Mouse (Mus musculus) Patski (cell line): ENCODE data around the gene Grip2. TPM values are rescaled to one million over a fixed set of nuclear protein-coding genes. Genes with fewer than 3 reads are reported as not detected.
A peak's percentile ranks its signal among the peaks of the same experiment; 100 is the strongest.

Experiments used
- ATAC-seq: fragments of 100-300 bp; one replicate; pipeline ENCODE4 v1.8.0; 2021
- CTCF ChIA-PET: fragments of 350-600 bp; sonication (Branson Sonifier 250); formaldehyde crosslinking; loops from one replicate; lab custom pipeline; 2022; ENCODE audit warnings: inconsistent platforms; lab: Charles Lee
- POLR2A ChIA-PET: fragments of 350-600 bp; sonication (Branson Sonifier 250); formaldehyde crosslinking; loops from one replicate; lab custom pipeline; 2022; ENCODE audit warnings: antibody characterized with exemption, inconsistent platforms; lab: Charles Lee
- DNase-seq: peaks from one replicate; pipeline ENCODE4 v3.0.0-alpha.2; 2011; ENCODE audit warnings: low read depth, low spot score
- H3K27me3 ChIP-seq: fragments of 371-371 bp; one replicate; pipeline ENCODE4 v1.5.1; 2021
- CTCF ChIP-seq: fragments of 100-300 bp; IDR thresholded peaks from one replicate; pipeline ENCODE4 v1.5.1; 2021
- in situ Hi-C: fragments of 300-500 bp; cut with MboI; formaldehyde crosslinking; loops from 3 replicates; pipeline ENCODE4 v1.11.1; 2018; ENCODE audit warnings: low pct_unique_long_range_greater_than_20kb, mixed read lengths
- polyA plus RNA-seq: library from polyadenylated mRNA; unstranded; gene quantifications from one replicate; pipeline ENCODE4 v1.2.3, GENCODE M21; 2021

Gene Grip2
- polyA plus RNA-seq, 1 experiment from 2014 or later, result 0.04 TPM

DNA sequence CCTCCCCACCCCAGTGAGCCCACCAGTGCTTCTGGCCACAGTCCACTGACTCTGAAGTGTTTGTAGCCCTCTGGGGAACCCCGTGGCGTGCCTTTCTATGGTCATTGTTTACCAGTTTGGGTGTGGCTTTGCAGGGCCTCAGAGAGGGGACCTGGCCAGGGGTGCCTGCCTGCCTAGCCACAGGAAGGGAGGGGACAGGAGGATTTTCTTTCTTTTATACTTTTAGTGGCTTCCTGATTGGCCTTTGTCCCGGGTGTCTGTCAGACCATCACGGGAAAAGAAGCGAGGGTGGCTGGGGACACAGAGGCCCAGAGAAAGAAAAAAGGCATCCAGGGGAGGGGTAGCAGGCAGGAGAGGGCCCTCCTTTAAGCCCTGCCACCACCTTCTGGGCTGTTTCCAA lies 89.0 kb downstream of the Grip2 start:
- ATAC-seq, result no peak
- H3K27me3 ChIP-seq, result no peaks in the 10 kb centered on the region
- POLR2A ChIA-PET, result interaction anchor here (0.6 kb wide), 1 partner anchor 53 kb away, joined by 3 read pairs; no protein-coding TSS in a partner anchor
- CTCF ChIA-PET, result no interaction called here
- in situ Hi-C loops, result loop anchor here (5.0 kb wide), 1 partner anchor 91 kb away; no protein-coding TSS in a partner anchor
- no peak for DNase-seq
- TF ChIP-seq CTCF, result no peak

DNA sequence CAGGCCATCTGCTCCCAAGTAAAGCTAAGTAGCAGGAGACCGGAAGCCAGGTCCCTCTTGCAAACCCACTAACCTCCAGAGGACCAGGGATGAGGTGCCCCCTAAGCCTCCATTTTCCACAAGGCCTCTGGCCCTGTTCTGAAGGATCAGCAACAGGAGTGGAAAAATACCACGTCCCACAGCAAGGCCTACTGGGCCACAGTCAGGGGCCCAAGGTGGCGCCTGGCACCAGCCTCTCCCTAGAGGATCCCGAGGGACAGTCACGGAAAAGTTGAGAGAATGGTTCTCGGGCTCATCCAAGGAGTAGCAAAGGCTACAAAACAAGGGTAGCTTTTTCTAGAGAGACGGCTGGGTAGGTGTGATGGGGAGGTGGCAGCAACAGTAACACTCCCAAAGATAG lies 89.6 kb downstream of the Grip2 start:
- ATAC-seq (no peak), DNase-seq (no peak)
- H3K27me3 ChIP-seq, result no peaks in the 10 kb centered on the region
- ChIA-PET POLR2A (interaction anchor here (0.9 to 2.2 kb wide), 4 partner anchors 8 to 161 kb away, joined by 3 to 6 read pairs (median 4); no protein-coding TSS in a partner anchor), CTCF (interaction anchor here (1.3 kb wide), 2 partner anchors 27 to 48 kb away, joined by 3 read pairs; no protein-coding TSS in a partner anchor)
- no peak for TF ChIP-seq CTCF
- in situ Hi-C loops, result loop anchor here (5.0 kb wide), 1 partner anchor 90 kb away; no protein-coding TSS in a partner anchor

DNA sequence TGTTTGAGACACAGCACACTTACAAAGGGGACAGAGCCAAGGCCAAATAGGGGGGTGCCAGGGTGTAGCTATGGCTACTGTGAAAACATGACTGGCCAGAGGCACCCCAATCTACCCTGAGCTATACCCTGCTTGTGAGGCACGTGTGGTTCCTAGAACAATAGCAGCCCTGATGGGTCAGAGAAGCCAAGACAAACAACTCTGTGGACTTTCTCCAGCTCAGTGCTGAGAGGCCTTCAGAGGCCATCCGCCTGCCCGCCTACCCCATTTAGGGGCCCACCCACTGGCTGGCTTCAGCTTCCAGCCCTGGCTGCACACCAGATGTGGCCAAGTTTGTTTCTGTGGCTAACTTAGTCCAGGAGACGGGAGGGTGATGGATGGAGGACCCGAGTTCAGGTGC lies 90.6 kb downstream of the Grip2 start:
- no peak for DNase-seq
- ChIA-PET POLR2A (interaction anchor here (0.8 to 2.2 kb wide), 4 partner anchors 9 to 160 kb away, joined by 3 to 6 read pairs (median 4); no protein-coding TSS in a partner anchor), CTCF (interaction anchor here (0.9 to 1.3 kb wide), 4 partner anchors 10 to 51 kb away, joined by 3 read pairs; no protein-coding TSS in a partner anchor)
- in situ Hi-C loops, result loop anchor here (5.0 kb wide), 1 partner anchor 89 kb away; no protein-coding TSS in a partner anchor
- no peak for ATAC-seq
- H3K27me3 ChIP-seq, result no peaks in the 10 kb centered on the region
- no peak for TF ChIP-seq CTCF

GRCm38 (mm10) chr6:91732138-91732537 lies 94.9 kb downstream of the Grip2 start:
- peak; percentile 88 for DNase-seq
- CTCF ChIA-PET, result interaction anchor here (1.2 to 2.8 kb wide), 5 partner anchors 10 to 199 kb away, joined by 3 to 11 read pairs (median 4); no protein-coding TSS in a partner anchor

GRCm38 (mm10) chr6:91729677-91730127 lies 97.3 kb downstream of the Grip2 start:
- H3K27me3 ChIP-seq, result no peaks in the 10 kb centered on the region
- ChIA-PET POLR2A (interaction anchor here (0.5 to 2.5 kb wide), 7 partner anchors 13 to 463 kb away, joined by 3 to 7 read pairs (median 4); partner anchors contain the start of gene Slc6a6), CTCF (interaction anchor here (1.0 to 2.8 kb wide), 3 partner anchors 16 to 154 kb away, joined by 3 to 11 read pairs (median 5); no protein-coding TSS in a partner anchor)
- peak; percentile 68 for DNase-seq
- in situ Hi-C loops, result no loop called here
- TF ChIP-seq CTCF, result no peak
- ATAC-seq, result peak; percentile 45

More at GRCm38 (mm10) chr6:91732138-91732537, 94.9 kb downstream of the Grip2 start:
- POLR2A ChIA-PET, result interaction anchor here (0.8 to 1.0 kb wide), 2 partner anchors 19 to 27 kb away, joined by 3 read pairs; no protein-coding TSS in a partner anchor
- in situ Hi-C loops, result no loop called here
- ATAC-seq, result peak; percentile 55
- no peak for TF ChIP-seq CTCF
- H3K27me3 ChIP-seq, result no peaks in the 10 kb centered on the region

DNA sequence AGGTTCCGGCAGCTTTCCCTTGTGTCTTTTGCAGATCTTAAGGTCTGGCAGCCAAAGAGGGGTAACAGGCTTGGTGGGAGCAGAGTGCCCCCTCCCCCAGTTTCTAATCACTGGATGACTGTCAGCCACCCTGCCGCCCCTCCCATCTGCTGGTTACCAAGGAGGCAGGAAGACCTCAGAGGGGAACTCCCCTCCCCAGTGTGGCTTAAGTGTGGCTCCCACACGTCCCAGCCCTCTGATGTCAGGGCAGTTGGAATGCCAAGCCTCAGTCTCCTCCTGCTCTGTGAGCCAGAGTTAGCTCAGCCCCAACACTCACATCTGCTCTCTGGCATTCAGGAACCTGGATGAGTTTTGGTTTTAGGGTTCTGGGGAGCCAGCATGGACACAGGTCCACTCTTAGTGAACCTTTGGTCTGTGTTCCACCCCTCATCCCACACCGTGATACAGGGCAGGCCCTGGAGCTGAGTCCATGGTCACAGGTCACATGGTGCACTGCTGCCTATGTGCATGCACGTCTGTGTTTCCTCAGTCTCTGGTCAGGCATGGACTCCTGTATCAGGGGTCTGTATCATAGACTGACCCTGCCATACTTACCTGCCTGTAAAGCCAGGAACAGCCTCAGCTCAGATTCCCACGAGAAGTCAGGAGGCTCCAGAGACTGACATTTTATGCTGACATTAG lies 98.0 kb downstream of the Grip2 start:
- DNase-seq (no peak), ATAC-seq (peak; percentile 36)
- in situ Hi-C loops, result no loop called here
- ChIA-PET POLR2A (interaction anchor here (0.5 to 2.5 kb wide), 6 partner anchors 12 to 464 kb away, joined by 3 to 7 read pairs (median 4); partner anchors contain the start of gene Slc6a6), CTCF (interaction anchor here (1.9 kb wide), 1 partner anchor 43 kb away, joined by 5 read pairs; no protein-coding TSS in a partner anchor)
- no peak for TF ChIP-seq CTCF
- H3K27me3 ChIP-seq, result no peaks in the 10 kb centered on the region

DNA sequence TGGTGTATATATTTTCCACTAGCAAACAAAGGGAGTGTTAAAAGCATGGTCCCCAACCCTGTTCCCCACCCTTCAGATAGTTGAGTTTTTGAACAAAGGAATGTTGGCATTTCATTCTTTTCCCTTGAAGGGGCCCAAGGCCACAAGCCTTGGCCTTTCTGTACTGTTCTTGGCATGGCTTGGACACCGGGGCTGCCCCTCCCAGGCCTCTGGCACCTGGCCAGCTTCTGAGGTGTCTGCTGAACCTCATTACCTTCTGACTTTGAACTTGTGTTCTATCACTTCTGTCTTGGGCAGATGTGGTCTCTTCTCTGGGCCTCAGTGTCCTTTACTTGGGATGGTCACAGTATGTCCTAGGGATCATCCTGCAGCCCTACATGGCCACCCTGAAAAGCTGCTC lies 99.7 kb downstream of the Grip2 start:
- ATAC-seq (no peak), DNase-seq (no peak)
- no peak for TF ChIP-seq CTCF
- CTCF ChIA-PET, result interaction anchor here (1.9 kb wide), 1 partner anchor 200 kb away, joined by 4 read pairs; no protein-coding TSS in a partner anchor
- in situ Hi-C loops, result no loop called here
- POLR2A ChIA-PET, result interaction anchor here (1.5 kb wide), 1 partner anchor 43 kb away, joined by 4 read pairs; the partner anchor contains the start of gene Slc6a6
- no peaks in the 10 kb centered on the region for H3K27me3 ChIP-seq

GRCm38 (mm10) chr6:91721215-91721701 lies 105.8 kb downstream of the Grip2 start:
- in situ Hi-C loops, result no loop called here
- POLR2A ChIA-PET, result no interaction called here
- DNase-seq (no peak), ATAC-seq (no peak)
- H3K27me3 ChIP-seq, result no peaks in the 10 kb centered on the region
- CTCF ChIA-PET, result no interaction called here
- TF ChIP-seq CTCF, result no peak

DNA sequence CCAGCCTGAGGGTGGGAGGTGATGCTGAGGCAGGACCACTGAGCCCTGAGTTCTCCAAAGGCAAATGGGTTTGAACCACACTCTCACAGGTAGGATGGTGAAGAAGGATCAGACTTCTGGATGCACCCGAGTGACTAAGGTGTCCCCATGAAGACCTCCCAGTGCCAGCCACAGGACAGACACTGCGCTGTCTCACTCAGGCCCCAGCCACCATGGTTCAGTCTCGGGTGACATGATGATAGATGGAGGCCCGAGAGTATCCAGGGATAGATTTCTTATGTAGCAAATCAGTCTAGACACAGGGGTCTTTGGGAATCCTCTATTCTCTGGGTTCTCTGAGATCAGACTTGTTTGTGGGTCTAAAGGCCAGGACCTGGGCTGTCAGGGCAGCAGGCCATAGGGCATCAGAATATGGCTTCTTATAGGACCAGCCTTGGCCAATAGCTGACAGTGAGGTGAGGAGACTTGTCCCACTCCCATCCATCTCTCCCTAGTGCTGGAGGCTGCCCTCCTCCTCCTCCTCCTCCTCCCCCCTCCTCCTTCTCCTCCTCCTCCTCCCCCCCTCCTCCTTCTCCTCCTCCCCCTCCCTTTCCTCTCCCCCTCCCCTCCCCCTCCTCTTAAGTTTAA lies 106.3 kb downstream of the Grip2 start:
- ATAC-seq, result no peak
- DNase-seq, result no peak
- ChIA-PET CTCF (interaction anchor here (1.2 kb wide), 1 partner anchor 26 kb away, joined by 3 read pairs; no protein-coding TSS in a partner anchor), POLR2A (no interaction called here)
- H3K27me3 ChIP-seq, result no peaks in the 10 kb centered on the region
- in situ Hi-C loops, result no loop called here
- TF ChIP-seq CTCF, result no peak
